Mouse (Mus musculus): ENCODE measurements around the gene Mrrf.

Mrrf gene

DNA sequence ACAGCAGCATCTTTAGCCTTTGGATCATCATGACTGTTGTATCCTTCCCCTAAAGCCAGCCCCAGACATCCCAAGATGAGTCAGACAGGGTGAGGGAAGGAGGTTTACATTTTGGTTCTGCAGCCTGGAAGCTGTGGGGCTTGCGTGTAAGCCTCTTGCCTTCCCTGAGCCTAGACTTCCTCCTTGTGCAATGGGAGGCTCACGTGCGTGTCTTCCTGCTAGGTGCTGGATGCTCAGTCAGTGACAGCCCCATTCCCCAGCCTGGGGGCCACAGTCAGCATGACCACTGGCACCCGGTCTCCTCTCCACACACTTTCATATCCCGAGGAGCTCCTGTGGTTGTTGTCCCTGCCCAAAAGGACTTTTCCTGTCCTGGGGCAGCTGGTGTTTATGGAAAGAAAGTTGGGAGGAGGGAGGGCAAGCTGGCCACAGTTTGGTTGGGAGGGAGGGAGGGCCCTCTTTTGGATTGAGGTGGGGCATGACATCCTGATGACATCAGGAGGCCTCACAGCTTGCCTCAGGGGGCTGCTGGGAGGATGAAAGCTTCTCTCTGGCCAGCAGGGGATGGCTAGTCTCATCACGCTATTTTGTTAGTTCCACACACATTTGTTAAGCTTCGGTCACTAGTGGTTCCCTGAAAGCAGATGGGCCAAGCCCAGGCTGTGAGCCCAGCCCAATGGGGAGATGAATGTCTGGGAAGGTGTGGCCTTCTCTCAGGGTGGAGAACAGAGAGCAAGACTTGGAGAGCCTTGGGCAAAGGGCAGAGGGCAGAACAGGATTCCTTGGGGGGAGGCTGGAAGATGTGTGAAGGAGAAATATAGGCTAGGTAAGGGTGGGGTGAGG is 98.6 kb downstream of the Mrrf start:
- DNase-seq (ENCODE audit: low spot score): no peak

- no peak for DNase-seq (ENCODE audit: low spot score)
These were observed 99.7 kb downstream of the Mrrf start for GRCm38 (mm10) chr2:36235917-36236316.

- DNase-seq (ENCODE audit: low spot score): no peak
These were observed 100.7 kb downstream of the Mrrf start for GRCm38 (mm10) chr2:36236889-36237288.

DNA sequence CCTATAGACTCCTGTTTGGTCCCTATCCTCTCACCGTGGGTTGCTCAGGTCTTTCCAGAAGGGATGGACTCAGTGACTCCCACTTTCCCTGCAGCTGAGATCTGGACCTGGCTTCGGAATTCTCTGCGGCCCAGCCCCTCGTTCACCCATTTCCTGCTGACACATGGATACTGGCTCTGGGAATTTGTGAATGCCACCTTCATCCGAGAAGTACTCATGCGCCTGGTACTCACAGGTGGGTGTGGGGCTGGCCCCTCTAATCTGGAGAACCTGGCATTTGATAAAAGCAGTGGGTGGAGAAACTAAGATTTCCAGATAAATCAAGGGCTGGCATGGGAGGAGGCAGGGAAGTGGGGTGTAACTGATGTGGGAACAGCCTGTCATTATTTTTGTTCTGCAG is 101.4 kb downstream of the Mrrf start:
- DNase-seq (ENCODE audit: low spot score): no peak

GRCm38 (mm10) chr2:36238467-36238866 is 102.3 kb downstream of the Mrrf start:
- no peak for DNase-seq (ENCODE audit: low spot score)

DNA sequence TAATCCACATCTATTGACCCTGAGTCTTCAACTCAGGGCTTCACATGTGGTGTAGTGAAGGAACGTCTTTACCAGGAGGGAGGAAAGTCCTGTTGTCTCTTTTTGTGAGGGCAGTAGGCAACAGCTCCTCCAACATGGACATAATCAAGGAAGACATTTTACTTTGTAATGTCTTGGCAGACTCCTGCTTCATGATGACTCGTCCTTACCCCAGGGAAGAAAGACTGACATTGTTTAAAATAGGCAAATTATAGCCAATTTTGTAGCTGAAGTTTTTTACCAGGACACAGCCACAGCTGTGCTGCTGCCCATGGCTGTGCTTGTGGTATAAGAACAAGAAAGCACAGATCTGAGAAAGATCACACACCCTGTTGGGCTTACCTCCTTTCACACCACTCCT is 102.8 kb downstream of the Mrrf start:
- no peak for DNase-seq (ENCODE audit: low spot score)

All from spleen, adult 12 weeks (tissue).